Mouse (Mus musculus) cerebellum, postnatal 25 days (tissue): ENCODE data around the gene Trim71.

Experiments
- DNase-seq, 2 experiments: peaks; one replicate each; pipeline ENCODE4 v3.0.0; 2021; ENCODE audit warnings: mixed read lengths in 2 of 2

The Trim71 gene

DNA sequence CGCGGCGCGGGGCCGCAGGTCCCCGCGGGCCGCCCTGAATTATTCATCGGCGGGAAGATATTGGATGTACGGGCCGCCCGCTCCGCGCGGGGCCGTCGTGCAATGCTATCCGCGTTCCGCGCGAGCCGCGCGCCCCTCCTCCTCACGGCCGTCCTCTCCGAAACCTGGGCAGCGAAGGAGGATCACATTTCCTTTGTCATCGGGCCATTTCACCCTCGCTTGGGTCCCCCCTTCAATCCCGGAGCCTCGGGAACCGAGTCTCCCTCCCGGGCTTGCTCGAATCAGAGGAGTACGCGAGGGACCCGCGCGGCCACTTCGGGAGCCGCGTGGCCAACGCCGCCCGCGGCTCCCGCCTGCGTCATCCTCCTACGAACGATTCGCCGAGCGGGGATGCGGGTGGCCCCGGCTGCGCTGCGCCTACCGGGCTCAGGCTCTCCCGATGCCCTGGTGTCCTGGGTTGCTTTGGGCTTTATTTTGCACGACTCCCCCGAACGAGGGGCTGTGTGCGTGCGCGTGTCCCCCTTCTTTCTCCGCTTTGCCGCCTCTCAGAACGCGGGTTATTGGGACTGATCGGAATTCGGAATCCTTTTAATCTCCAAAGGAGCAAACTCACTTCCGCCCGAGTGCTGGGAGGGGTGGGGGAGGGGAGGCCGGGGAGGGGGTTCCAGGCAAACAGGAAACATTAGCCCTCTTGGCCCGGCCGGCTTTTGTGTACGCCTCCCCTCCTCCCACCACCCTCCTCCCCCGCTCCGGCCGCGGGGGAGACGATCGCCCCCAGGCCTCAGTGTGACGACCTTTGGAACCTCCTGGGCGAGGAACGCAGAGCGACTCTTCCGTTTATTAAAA is at the start of gene Trim71:
Trim71 (minus strand) TSS at position 609 of the 846 bp plus-strand sequence.
- no peak for DNase-seq

DNA sequence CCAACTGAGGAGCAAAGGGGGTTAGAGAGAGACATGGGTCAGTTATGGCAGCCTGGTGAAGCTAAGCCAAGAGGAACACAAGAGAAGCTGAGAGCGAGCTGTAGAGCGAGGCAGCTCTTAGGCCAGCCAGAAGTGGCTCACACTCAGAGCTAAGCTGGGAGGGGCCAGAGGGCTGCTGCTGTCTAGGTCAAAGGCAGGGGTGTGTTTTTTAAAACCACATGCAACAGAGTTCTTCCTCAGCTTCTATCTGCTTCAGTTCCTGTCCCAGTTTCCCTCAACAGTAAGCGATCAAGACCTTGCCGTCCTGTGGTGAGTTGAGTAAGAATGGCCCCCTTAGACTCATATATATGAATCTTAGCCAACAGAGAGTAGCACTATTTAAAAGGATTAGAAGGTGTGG is 48.9 kb upstream of the Trim71 start:
- DNase-seq = no peak

DNA sequence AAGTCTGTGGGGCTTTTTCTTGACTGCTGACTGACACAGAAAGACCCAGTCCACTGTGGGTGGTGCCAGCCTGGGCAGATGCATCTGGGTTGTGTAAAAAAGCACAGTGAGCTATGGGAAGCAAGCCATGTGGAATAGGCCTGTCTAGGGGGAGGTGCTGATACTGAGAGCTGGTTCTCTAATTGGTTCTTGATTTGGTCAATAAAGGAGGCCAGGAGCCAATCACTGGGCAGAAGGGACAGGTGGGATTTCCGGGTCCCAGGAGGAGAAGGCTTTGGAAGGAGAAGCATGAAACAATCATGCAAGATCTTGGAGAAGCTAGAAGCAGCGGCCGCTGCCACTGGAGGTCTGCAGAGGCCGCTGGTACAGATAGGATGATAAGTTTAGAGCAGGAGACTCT is 48.4 kb upstream of the Trim71 start:
- DNase-seq = no peak

DNA sequence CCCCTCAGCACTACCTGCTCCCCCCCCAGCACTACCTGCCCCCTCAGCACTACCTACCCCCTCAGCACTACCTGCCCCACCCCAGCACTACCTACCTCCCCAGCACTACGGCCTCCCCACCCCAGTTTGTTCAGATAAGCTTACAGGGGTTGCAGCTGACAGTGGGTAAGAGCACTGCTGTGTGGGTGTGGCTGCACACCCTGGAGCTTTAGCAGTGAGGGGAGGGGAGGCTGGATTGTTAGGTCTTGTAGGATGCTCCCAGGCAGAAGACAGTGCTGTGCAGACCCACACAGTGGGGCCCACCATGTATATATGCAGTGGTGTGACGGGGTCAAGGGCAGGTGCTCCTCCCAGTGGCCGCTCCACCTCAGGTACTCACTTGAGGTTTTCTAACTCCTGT is 46.1 kb upstream of the Trim71 start:
- DNase-seq = no peak

GRCm38 (mm10) chr9:114603876-114604540 is 39.8 kb upstream of the Trim71 start:
- peak; percentile 74 to 81 for DNase-seq

- no peak for DNase-seq
Observed at GRCm38 (mm10) chr9:114601096-114601495, 36.9 kb upstream of the Trim71 start.

- peak in 1 of 2 experiments; percentile 15 for DNase-seq
Observed at GRCm38 (mm10) chr9:114585017-114585345, 20.8 kb upstream of the Trim71 start.

DNA sequence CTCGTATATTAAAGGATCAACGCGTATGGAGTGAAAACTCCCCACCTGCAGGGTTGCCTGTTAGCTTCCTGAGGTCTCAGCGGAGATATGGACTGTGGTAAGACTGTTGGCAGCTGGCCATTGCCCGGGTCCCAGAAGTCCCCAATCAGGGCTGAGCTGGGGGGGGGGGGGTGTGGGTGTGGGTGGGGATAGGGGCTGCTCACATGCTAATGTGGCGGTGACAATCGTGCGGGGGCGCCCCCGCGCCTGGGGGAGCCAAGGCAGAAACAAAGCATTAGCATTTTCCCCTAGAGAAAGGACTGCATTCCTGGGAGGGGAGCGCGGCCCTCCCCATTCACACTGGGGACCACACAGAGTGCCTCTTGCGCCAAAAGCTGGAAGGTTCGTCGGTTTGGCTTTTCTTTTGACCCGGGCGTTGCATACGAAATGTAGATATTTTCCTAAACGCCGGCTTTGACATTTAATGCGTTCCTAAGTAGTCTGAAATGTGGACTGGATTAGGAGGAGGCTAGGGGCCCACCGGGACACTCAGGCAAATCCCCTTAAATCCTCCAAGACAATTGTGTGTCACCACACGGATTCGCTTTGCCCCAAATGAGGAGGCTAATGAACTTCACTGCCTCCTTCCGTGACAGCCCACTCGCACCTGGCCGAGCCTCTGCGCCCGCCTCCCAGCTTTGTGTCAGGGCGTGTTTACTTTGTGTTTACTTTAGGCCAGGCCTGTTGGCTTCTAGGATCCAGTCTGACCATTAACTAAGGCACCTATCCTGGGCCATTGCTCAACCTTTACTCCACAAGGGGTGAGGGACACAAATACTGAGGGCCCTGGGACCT is 20.2 kb upstream of the Trim71 start:
- peak in 1 of 2 experiments; percentile 20 for DNase-seq

DNA sequence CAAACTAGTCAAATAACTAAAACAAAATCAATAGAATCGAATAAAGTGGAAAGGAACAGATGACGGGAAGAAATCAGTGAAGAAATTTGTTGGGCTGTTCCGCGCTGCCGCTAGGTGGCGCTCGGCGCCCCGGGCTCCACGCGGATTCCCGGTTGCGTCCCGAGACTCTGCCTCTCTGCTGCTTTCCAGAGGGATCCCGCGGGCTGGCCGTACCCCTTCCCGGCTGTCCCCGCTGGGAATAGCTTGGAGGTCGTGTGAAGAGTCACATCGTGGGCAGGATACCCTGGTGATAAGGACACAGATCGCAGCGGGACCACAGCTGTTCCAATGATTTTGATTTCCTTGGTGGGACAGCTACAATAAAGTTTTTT is 19.6 kb upstream of the Trim71 start:
- DNase-seq = peak; percentile 67 to 79

- DNase-seq = no peak
Observed at GRCm38 (mm10) chr9:114578646-114579045, 14.5 kb upstream of the Trim71 start.

DNA sequence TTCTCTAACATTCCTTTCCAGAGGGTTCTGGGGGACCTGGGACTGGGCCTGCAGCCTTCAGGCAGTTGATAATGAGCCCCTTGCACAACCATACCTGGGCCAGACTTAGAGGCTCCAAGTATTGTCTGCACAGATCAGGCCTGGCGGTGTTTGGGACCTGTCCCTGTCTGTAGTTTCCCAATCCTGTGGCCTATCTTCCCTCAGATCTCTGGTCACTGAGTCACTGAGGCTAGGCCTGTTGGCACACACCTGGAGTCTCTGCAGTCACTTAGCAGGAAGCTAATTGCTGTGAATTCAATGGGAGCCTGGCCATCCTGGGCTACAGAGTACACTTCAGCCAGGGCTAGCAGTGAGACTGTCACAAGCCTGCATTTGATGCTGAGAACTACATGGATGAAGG is 11.8 kb upstream of the Trim71 start:
- DNase-seq = no peak

DNA sequence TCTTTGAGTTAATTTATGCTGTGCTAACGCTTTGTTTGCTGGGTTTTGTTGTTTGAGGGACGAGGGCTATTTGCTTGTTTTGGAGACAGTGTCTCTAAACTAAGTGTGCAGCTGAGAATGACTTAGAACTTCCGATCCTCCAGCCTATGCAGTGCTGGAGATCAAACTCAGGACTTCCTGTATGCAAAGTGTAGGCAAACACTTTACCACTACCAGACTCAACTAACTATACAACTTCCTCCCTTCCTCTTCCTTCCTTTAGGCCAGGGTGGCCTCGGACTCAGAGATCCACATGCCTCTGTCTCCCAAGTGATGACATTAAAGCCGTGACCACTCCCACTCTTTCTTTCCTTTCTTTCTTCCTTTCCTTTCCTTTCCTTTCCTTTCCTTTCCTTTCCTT is 9.4 kb upstream of the Trim71 start:
- DNase-seq = no peak

DNA sequence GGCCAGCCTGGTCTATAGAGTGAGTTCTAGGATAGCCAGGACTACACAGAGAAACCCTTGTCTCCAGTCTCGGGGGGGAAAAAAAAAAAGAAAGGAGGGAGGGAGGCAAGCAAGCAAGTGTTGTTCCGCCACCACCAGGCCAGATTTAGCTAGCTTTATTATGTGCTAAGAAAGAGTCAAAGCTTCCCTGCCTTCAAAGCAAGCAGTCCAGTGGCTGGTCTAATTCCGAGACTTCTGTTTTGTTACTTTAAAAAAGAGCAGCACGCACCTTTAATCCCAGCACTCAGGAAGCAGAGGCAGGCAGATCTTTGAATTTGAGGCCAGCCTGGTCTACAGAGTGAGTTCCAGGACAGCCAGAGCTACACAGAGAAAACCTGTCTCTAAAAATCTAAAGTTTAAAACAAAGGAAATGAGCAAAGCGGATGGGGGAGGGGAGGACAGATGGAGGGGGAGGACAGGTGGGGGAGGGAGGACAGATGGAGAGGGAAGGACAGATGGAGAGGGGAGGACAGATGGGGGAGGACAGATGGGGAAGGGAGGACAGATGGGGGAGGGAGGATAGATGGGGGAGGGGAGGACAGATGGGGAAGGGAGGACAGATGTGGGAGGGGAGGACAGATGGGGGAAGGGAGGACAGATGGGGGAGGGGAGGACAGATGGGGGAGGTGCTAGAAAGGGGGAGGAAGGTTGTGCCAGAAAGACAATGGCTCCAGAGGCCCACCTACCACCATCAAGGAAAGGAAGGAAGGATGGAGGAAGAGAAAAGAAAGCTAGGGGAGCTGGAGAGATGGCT is 4.7 kb upstream of the Trim71 start:
- no peak for DNase-seq

GRCm38 (mm10) chr9:114564667-114565066 is 498 bp upstream of the Trim71 start:
- no peak for DNase-seq

GRCm38 (mm10) chr9:114562919-114563751 is 1.0 kb downstream of the Trim71 start:
- no peak for DNase-seq

DNA sequence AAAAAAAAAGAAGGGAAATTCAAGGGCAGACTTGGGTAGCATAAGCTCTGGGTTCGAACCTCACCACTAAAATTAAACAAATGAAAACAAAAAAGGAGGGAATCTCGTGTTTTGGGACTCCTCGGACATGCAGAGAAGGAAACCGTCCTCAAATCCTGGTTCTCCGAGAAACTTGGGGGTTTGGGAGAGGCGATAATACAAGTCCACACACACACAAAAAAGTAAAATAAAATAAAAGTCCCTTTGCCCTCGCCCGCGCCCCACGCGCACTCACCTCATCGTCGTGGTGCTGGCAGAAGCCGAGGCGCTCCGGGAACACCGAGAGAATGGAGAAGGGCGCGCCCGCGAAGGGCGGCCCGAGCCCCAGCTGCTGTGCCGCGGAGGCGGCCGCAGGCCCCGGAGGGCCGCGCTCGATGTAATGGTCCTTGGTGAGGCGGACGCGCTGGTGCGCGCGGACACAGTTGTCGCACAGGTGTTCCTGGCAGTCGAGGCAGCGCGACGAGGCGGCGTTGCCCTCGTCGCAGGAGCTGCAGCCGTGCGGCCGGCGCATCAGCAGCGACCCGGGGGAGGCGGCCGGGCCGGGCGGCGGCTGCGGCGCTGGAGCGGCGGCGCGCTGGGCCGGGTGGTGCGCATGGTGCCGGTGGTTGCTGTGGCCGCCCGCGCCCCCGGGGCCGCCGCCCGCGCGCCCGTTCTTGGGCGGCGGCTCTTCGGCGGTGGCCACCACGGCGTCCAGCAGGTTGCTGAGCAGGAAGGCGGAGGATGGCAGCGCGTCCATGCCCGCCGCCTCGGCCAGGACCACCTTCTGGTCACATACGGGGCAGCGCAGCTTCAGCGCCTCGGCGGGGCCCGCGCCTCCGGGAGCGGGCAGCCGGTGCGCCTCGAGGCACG is 1.9 kb downstream of the Trim71 start:
- no peak for DNase-seq

- no peak for DNase-seq
Observed at GRCm38 (mm10) chr9:114561671-114561971, 2.5 kb downstream of the Trim71 start.

DNA sequence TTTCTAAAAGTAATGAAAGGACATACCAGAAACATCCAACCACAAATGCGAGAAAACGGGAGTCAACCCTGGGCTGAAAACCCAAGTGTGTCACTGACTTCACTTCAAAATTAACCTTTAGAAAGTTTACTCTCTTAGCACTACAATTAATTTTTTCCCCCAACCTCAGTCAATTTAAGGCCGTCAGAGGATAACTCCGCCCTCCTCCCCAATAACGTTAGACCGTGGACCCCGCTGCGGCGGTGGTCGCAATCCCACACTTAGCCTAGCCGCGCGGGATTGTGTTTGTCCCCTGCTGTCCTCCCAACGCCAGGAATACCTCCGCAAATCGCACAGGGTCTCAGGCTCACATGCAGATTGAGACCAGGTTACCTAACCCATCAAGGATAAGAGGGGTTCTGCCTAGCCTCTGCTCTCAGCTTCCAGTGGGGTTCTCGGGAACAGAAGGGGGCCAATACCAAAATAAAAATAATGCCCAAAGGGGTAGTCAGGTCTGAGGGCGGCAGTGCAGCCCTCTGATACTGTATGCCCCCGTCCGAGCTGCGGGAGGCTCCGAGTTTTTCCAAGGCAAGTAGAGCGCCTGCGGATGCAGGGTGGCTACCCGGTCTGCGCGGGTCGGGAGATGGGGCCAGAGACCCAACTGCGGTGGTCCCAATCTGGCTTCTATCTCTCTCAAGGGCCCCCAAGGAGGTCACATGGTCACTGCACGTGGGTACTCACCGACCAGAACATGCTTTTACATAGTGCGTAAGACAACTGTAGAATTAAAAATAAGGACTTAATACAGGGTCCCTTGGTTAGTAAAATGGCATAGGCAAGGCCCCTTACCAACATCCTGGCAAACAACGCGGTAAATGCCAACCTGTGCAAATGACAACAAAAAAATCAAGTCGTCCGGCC is 3.1 kb downstream of the Trim71 start:
- no peak for DNase-seq

- DNase-seq = no peak
Observed at GRCm38 (mm10) chr9:114560141-114560540, 4.0 kb downstream of the Trim71 start.

GRCm38 (mm10) chr9:114557086-114557485 is 7.1 kb downstream of the Trim71 start:
- DNase-seq = no peak
